Mouse (Mus musculus) MEL (cell line): ENCODE results near the gene Ppp1r9b. TPM values are rescaled to one million over a fixed set of nuclear protein-coding genes. Genes with fewer than 3 reads are reported as not detected.
A peak's percentile ranks its signal among the peaks of the same experiment; 100 is the strongest.

Source experiments
- DNase-seq: peaks from one replicate; pipeline ENCODE4 v3.0.0; 2011; ENCODE audit warnings: low read depth, low spot score
- H3K27ac ChIP-seq: 2 replicates; pipeline ENCODE4 v1.5.1; 2012; ENCODE audit warnings: low read depth, mild to moderate bottlenecking, control low read depth, low read length, moderate library complexity; ENCODE audit not compliant: control insufficient read depth
- H3K27me3 ChIP-seq, 2 experiments: fragments of 150-350 bp in 1 of 2; sonication (generic) in 1 of 2; 2 replicates each; pipeline ENCODE4 v1.6.1; 2012; ENCODE audit warnings: low read length in 2 of 2, mild to moderate bottlenecking in 2 of 2, improper control_type of control experiment in 1 of 2, moderate library complexity in 1 of 2; ENCODE audit not compliant: insufficient read depth in 2 of 2, control insufficient read depth in 1 of 2
- H3K36me3 ChIP-seq, 2 experiments: 2 replicates each; pipeline ENCODE4 v1.6.1; 2012 to 2014; ENCODE audit warnings: low read length in 2 of 2, improper control_type of control experiment in 1 of 2, inconsistent platforms in 1 of 2, mild to moderate bottlenecking in 1 of 2; ENCODE audit not compliant: insufficient read depth in 2 of 2, control insufficient read depth in 1 of 2
- H3K4me1 ChIP-seq, 2 experiments: fragments of 150-350 bp in 1 of 2; sonication (generic) in 1 of 2; 2 replicates each; pipeline ENCODE4 v1.6.1; 2012; ENCODE audit warnings: low read length in 2 of 2, improper control_type of control experiment in 1 of 2, mild to moderate bottlenecking in 1 of 2; ENCODE audit not compliant: insufficient read depth in 2 of 2, control insufficient read depth in 1 of 2
- H3K4me3 ChIP-seq, 2 experiments: fragments of 150-350 bp in 1 of 2; sonication (generic) in 1 of 2; 2 replicates each; pipeline ENCODE4 v1.5.1; 2012; ENCODE audit warnings: low read depth in 2 of 2, low read length in 2 of 2, mild to moderate bottlenecking in 2 of 2, moderate library complexity in 2 of 2, control low read depth in 1 of 2, improper control_type of control experiment in 1 of 2; ENCODE audit not compliant: control insufficient read depth in 1 of 2, insufficient read depth in 1 of 2
- H3K79me2 ChIP-seq: 2 replicates; pipeline ENCODE4 v1.6.1; 2012; ENCODE audit warnings: mild to moderate bottlenecking, low read length, moderate library complexity; ENCODE audit not compliant: control insufficient read depth, poor library complexity, insufficient read depth
- H3K9ac ChIP-seq: 2 replicates; pipeline ENCODE4 v1.6.1; 2012; ENCODE audit warnings: low read depth, mild to moderate bottlenecking, control low read depth, low read length, moderate library complexity; ENCODE audit not compliant: control insufficient read depth, poor library complexity, severe bottlenecking
- H3K9me3 ChIP-seq: fragments of 150-350 bp; sonication (generic); replicated peaks from 2 replicates; pipeline ENCODE4 v1.6.1; 2012; ENCODE audit warnings: mild to moderate bottlenecking, low read length, improper control_type of control experiment, moderate library complexity; ENCODE audit not compliant: insufficient read depth
- BHLHE40 ChIP-seq: IDR thresholded peaks from 2 replicates; pipeline ENCODE4 v1.6.1; 2012; ENCODE audit warnings: low read depth, mild to moderate bottlenecking, inconsistent platforms, low read length, improper control_type of control experiment, borderline replicate concordance
- CTCF ChIP-seq, 3 experiments: IDR thresholded peaks in 2 of 3; conservative IDR thresholded peaks in 1 of 3; 2 replicates each; pipeline ENCODE4 v1.5.1; 2011 to 2012; ENCODE audit warnings: low read length in 3 of 3, low read depth in 2 of 3, mild to moderate bottlenecking in 2 of 3, improper control_type of control experiment in 1 of 3, inconsistent platforms in 1 of 3, mixed read lengths in 1 of 3, moderate library complexity in 1 of 3; ENCODE audit not compliant: control insufficient read depth in 1 of 3, insufficient read depth in 1 of 3, poor library complexity in 1 of 3, severe bottlenecking in 1 of 3
- E2F4 ChIP-seq: IDR thresholded peaks from 2 replicates; pipeline ENCODE4 v1.6.1; 2011; ENCODE audit warnings: low read depth, low read length, improper control_type of control experiment, borderline replicate concordance
- ELF1 ChIP-seq: IDR thresholded peaks from 2 replicates; pipeline ENCODE4 v1.6.1; 2014; ENCODE audit warnings: low read depth, mild to moderate bottlenecking, inconsistent platforms, low read length, improper control_type of control experiment, moderate library complexity
- GABPA ChIP-seq: IDR thresholded peaks from 2 replicates; pipeline ENCODE4 v1.6.1; 2012; ENCODE audit warnings: low read depth, mild to moderate bottlenecking, inconsistent platforms, low read length, improper control_type of control experiment, moderate library complexity
- HCFC1 ChIP-seq: IDR thresholded peaks from 2 replicates; pipeline ENCODE4 v1.6.1; 2012; ENCODE audit warnings: low read depth, mild to moderate bottlenecking, inconsistent platforms, low read length, improper control_type of control experiment, moderate library complexity
- KAT2A ChIP-seq: conservative IDR thresholded peaks from 2 replicates; pipeline ENCODE4 v1.6.1; 2012; ENCODE audit warnings: low read depth, low read length, improper control_type of control experiment, inconsistent platforms
- MAX ChIP-seq: IDR thresholded peaks from 2 replicates; pipeline ENCODE4 v1.6.1; 2011; ENCODE audit warnings: low read length, improper control_type of control experiment
- MAZ ChIP-seq: IDR thresholded peaks from 2 replicates; pipeline ENCODE4 v1.6.1; 2012; ENCODE audit warnings: low read depth, mild to moderate bottlenecking, inconsistent platforms, low read length, improper control_type of control experiment
- MYC ChIP-seq: IDR thresholded peaks from 2 replicates; pipeline ENCODE4 v1.6.1; 2011; ENCODE audit warnings: low read depth, mild to moderate bottlenecking, low read length, improper control_type of control experiment, moderate library complexity
- POLR2A ChIP-seq, 2 experiments: IDR thresholded peaks; 2 replicates each; pipeline ENCODE4 v1.6.1; 2011 to 2012; ENCODE audit warnings: low read length in 2 of 2, mild to moderate bottlenecking in 2 of 2, control low read depth in 1 of 2, improper control_type of control experiment in 1 of 2, low read depth in 1 of 2, moderate library complexity in 1 of 2; ENCODE audit not compliant: control insufficient read depth in 1 of 2, insufficient read depth in 1 of 2, poor library complexity in 1 of 2
- RCOR1 ChIP-seq: IDR thresholded peaks from 2 replicates; pipeline ENCODE4 v1.6.1; 2012; ENCODE audit warnings: low read depth, mild to moderate bottlenecking, inconsistent platforms, low read length, improper control_type of control experiment
- SIN3A ChIP-seq: IDR thresholded peaks from 2 replicates; pipeline ENCODE4 v1.6.1; 2012; ENCODE audit warnings: low read length, improper control_type of control experiment, inconsistent platforms
- TAL1 ChIP-seq: IDR thresholded peaks from 2 replicates; pipeline ENCODE4 v1.6.1; 2012; ENCODE audit warnings: mild to moderate bottlenecking, inconsistent platforms, low read length, moderate library complexity, mixed read lengths
- TBP ChIP-seq: IDR thresholded peaks from 2 replicates; pipeline ENCODE4 v1.8.0; 2011; ENCODE audit warnings: low read depth, low read length, improper control_type of control experiment
- UBTF ChIP-seq: IDR thresholded peaks from 2 replicates; pipeline ENCODE4 v1.6.1; 2012; ENCODE audit warnings: low read depth, mild to moderate bottlenecking, inconsistent platforms, low read length, improper control_type of control experiment, moderate library complexity, borderline replicate concordance; ENCODE audit not compliant: insufficient read depth
- USF1 ChIP-seq: IDR thresholded peaks from 2 replicates; pipeline ENCODE4 v1.6.1; 2014; ENCODE audit warnings: low read depth, mild to moderate bottlenecking, inconsistent platforms, low read length, improper control_type of control experiment, moderate library complexity
- USF2 ChIP-seq, 2 experiments: IDR thresholded peaks; 2 replicates each; pipeline ENCODE4 v1.6.1; 2011 to 2012; ENCODE audit warnings: improper control_type of control experiment in 2 of 2, low read length in 2 of 2, borderline replicate concordance in 1 of 2, inconsistent platforms in 1 of 2, low read depth in 1 of 2, mild to moderate bottlenecking in 1 of 2; ENCODE audit not compliant: insufficient read depth in 1 of 2
- ZKSCAN1 ChIP-seq: IDR thresholded peaks from 2 replicates; pipeline ENCODE4 v1.6.1; 2012; ENCODE audit warnings: low read depth, mild to moderate bottlenecking, inconsistent platforms, low read length, improper control_type of control experiment, moderate library complexity
- ZNF384 ChIP-seq: IDR thresholded peaks from 2 replicates; pipeline ENCODE4 v1.6.1; 2012; ENCODE audit warnings: low read depth, mild to moderate bottlenecking, inconsistent platforms, low read length, improper control_type of control experiment
- polyA plus RNA-seq, 2 experiments: library from polyadenylated mRNA; stranded (reverse) in 1 of 2; unstranded in 1 of 2; fragments of >175 nt in 1 of 2; fragments of >200 nt in 1 of 2; gene quantifications; 2 replicates each; pipeline versions ENCODE4 v1.2.1 to v1.2.4; 2012; ENCODE audit warnings: low replicate concordance in 2 of 2, low read depth in 1 of 2; ENCODE audit not compliant: insufficient read length in 2 of 2, insufficient read depth in 1 of 2, missing spikeins in 1 of 2
- total RNA-seq: library from RNA; depleted of rRNA; stranded (reverse); fragments of 300-350 nt; gene quantifications from 2 replicates; pipeline ENCODE4 v1.2.3, GENCODE M21; 2012

Gene Ppp1r9b
- total and polyA plus RNA-seq, 3 experiments, result 47.0 to 169 (median 150) TPM

GRCm38 (mm10) chr11:94967419-94967818, 23.4 kb upstream of the Ppp1r9b start, which contains the start of gene Hils1:
TSS of gene Hils1 (plus strand) at chr11:94967593.
- peaks cover 31 to 36% of the 10 kb centered on the region in 2 experiments for H3K27me3 ChIP-seq
- H3K9ac ChIP-seq, result no peak within 1 kb of the TSS
- peaks cover 0 to 3% of the 10 kb centered on the region in 2 experiments; a peak in 1 of 4 replicates for H3K4me1 ChIP-seq
- H3K9me3 ChIP-seq, result no peaks in the 10 kb centered on the region
- no peak within 1 kb of the TSS for H3K4me3 ChIP-seq
- TF ChIP-seq UBTF (no peak), CTCF (IDR thresholded peaks at IDR 0.05 in 2 of 3, conservative IDR thresholded peaks at IDR 0.05 in 1 of 3; ENCODE audit: control insufficient read depth in 1 of 3, insufficient read depth in 1 of 3, low read depth in 2 of 3, low read length in 3 of 3, poor library complexity in 1 of 3, severe bottlenecking in 1 of 3) (peak in 1 of 3 experiments; percentile 15; a peak in 1 of 6 replicates)
- no peaks in the 10 kb centered on the region for H3K36me3 ChIP-seq
- DNase-seq, result no peak
- no peaks in the 10 kb centered on the region for H3K79me2 ChIP-seq
- no peak within 1 kb of the TSS for H3K27ac ChIP-seq

DNA sequence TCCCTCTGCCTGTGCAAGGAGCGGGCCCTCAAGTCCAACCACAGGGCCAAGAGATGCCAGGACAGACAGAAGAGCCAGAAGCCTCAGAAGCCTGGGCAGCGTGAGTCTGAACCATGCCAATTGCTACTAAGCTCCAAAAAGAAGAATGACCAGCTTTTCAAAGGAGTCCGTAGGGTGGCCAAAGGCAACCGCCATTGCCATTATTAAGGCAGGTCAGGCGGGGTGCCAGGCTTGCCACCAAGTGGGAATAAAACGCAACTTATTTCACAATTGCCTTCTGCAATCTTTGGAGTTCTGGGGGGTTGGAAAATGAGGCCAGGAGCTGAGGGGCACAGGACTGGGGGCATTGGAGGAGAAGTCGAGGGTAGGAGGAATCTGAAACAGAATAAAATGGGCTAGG, 22.6 kb upstream of the Ppp1r9b start:
- H3K27me3 ChIP-seq, result peaks cover 30 to 32% of the 10 kb centered on the region in 2 experiments
- no peak for DNase-seq
- no peak for TF ChIP-seq E2F4
- TF ChIP-seq MYC, result no peak
- no peak for TF ChIP-seq ZKSCAN1
- TF ChIP-seq MAZ, result no peak
- TF ChIP-seq HCFC1, result no peak
- TF ChIP-seq ZNF384, result no peak
- no peak for TF ChIP-seq GABPA
- no peak for TF ChIP-seq KAT2A
- TF ChIP-seq BHLHE40, result no peak
- no peak for TF ChIP-seq TBP
- TF ChIP-seq POLR2A (IDR thresholded peaks at IDR 0.05; ENCODE audit: control insufficient read depth in 1 of 2, insufficient read depth in 1 of 2, low read depth in 1 of 2, low read length in 2 of 2, poor library complexity in 1 of 2), result no peak
- TF ChIP-seq TAL1, result no peak
- no peak for TF ChIP-seq MAX
- no peak for TF ChIP-seq SIN3A
- no peak for TF ChIP-seq ELF1
- TF ChIP-seq USF2 (IDR thresholded peaks at IDR 0.05; ENCODE audit: borderline replicate concordance in 1 of 2, insufficient read depth in 1 of 2, low read depth in 1 of 2, low read length in 2 of 2), result no peak
- no peak for TF ChIP-seq USF1
- TF ChIP-seq RCOR1, result no peak
- TF ChIP-seq UBTF, result no peak
- no peak overlapping the region for H3K9ac ChIP-seq
- H3K4me3 ChIP-seq, result no peak overlapping the region
- H3K9me3 ChIP-seq, result no peaks in the 10 kb centered on the region
- no peaks in the 10 kb centered on the region for H3K79me2 ChIP-seq
- no peak overlapping the region for H3K27ac ChIP-seq
- no peaks in the 10 kb centered on the region for H3K36me3 ChIP-seq
- H3K4me1 ChIP-seq, result peaks cover 0 to 3% of the 10 kb centered on the region in 2 experiments; a peak in 1 of 4 replicates
